Mouse (Mus musculus) lung, embryonic 16.5 days (tissue): ENCODE data around the gene Zbtb37. TPM values are rescaled to one million over a fixed set of nuclear protein-coding genes. Genes with fewer than 3 reads are reported as not detected.

Experiments used
- ATAC-seq: fragments of 200-750 bp; cut with Nextera tagmentation; 2 replicates; pipeline ENCODE4 v1.8.0; 2017; ENCODE audit warnings: low read depth, mild to moderate bottlenecking, moderate library complexity
- H3K27ac ChIP-seq: fragments of 300-500 bp; sonication (generic); 2 replicates; pipeline ENCODE4 v1.5.1; 2014; ENCODE audit warnings: mild to moderate bottlenecking, control low read depth, low read length
- H3K27me3 ChIP-seq: fragments of 300-500 bp; sonication (generic); 2 replicates; pipeline ENCODE4 v1.6.1; 2014; ENCODE audit warnings: low read depth, low read length, mixed read lengths; ENCODE audit not compliant: control insufficient read depth, insufficient read depth
- H3K36me3 ChIP-seq: fragments of 300-500 bp; sonication (generic); 2 replicates; pipeline ENCODE4 v1.6.1; 2014; ENCODE audit warnings: low read length; ENCODE audit not compliant: control insufficient read depth, insufficient read depth
- H3K4me1 ChIP-seq: fragments of 300-500 bp; sonication (generic); replicated peaks from 2 replicates; pipeline ENCODE4 v1.6.1; 2014; ENCODE audit warnings: low read length, mixed read lengths; ENCODE audit not compliant: control insufficient read depth, insufficient read depth
- H3K4me2 ChIP-seq: fragments of 300-500 bp; sonication (generic); 2 replicates; pipeline ENCODE4 v1.6.1; 2014; ENCODE audit warnings: low read depth, low read length, control low read depth
- H3K4me3 ChIP-seq: fragments of 300-500 bp; sonication (generic); 2 replicates; pipeline ENCODE4 v1.5.1; 2014; ENCODE audit warnings: mild to moderate bottlenecking, low read length, control low read depth
- H3K9ac ChIP-seq: fragments of 300-500 bp; sonication (generic); 2 replicates; pipeline ENCODE4 v1.6.1; 2014; ENCODE audit warnings: low read length, control low read depth
- H3K9me3 ChIP-seq: fragments of 300-500 bp; sonication (generic); 2 replicates; pipeline ENCODE4 v1.6.1; 2016; ENCODE audit warnings: low read length; ENCODE audit not compliant: control insufficient read depth
- WGBS: fragments of 180-500 bp; shearing (Covaris S2); extraction: QIAGEN DNeasy Blood & Tissue Kit; methylation state at CpG from one replicate; pipeline ENCODE4 v1.1.7; 2014; 5-methylcytosine and 5-hydroxymethylcytosine counted together
- polyA plus RNA-seq: library from polyadenylated mRNA; unstranded; fragments of >200 nt; fragmentation: Nextera tagmentation; extraction: Ambion mirVana; gene quantifications from 2 replicates; pipeline ENCODE4 v1.2.1, GENCODE M21; 2015

Zbtb37 gene
- polyA plus RNA-seq, 1 experiment from 2014 or later: 7.5 TPM

- WGBS: 55% methylated on average over 1 of the region's 1 CpGs
- Histone ChIP-seq H3K27ac (no peak overlapping the region), H3K4me1 (no peaks in the 10 kb centered on the region), H3K4me2 (no peak overlapping the region), H3K4me3 (no peak overlapping the region), H3K27me3 (no peaks in the 10 kb centered on the region), H3K9ac (no peak overlapping the region), H3K36me3 (peaks cover 30% of the 10 kb centered on the region), H3K9me3 (no peaks in the 10 kb centered on the region)
- ATAC-seq: peak; percentile 64; the same call in 1 of the 2 replicates
These were observed 67.4 kb downstream of the Zbtb37 start for GRCm38 (mm10) chr1:160967268-160967667.

GRCm38 (mm10) chr1:160963199-160963598, 71.5 kb downstream of the Zbtb37 start:
- no peak overlapping the region for H3K4me2 ChIP-seq
- H3K9me3 ChIP-seq: no peaks in the 10 kb centered on the region
- 95% methylated on average over 7 of the region's 7 CpGs for WGBS
- no peaks in the 10 kb centered on the region for H3K27me3 ChIP-seq
- no peak overlapping the region for H3K27ac ChIP-seq
- H3K4me3 ChIP-seq: no peak overlapping the region
- H3K4me1 ChIP-seq: no peaks in the 10 kb centered on the region
- ATAC-seq: no peak
- no peak overlapping the region for H3K9ac ChIP-seq
- peaks cover 39% of the 10 kb centered on the region for H3K36me3 ChIP-seq

Other genes with a start within 250 kb of the Zbtb37 start
- 28.2 and 29.9 TPM in 2 replicates for gene Rabgap1l, start 241.6 kb downstream of the Zbtb37 start, polyA plus RNA-seq
- gene Rc3h1, start 128.4 kb downstream of the Zbtb37 start, polyA plus RNA-seq: 7.2 and 8.1 TPM in 2 replicates
- gene Serpinc1, start 56.3 kb downstream of the Zbtb37 start, polyA plus RNA-seq: 2.8 and 13.9 TPM in 2 replicates
- gene Dars2, start 35.8 kb upstream of the Zbtb37 start, polyA plus RNA-seq: 30.8 and 31.8 TPM in 2 replicates
- 37.8 and 38.3 TPM in 2 replicates for gene Cenpl, start 35.9 kb upstream of the Zbtb37 start, polyA plus RNA-seq
- gene Klhl20, start 96.7 kb upstream of the Zbtb37 start, polyA plus RNA-seq: 15.4 and 15.8 TPM in 2 replicates
- 2.0 and 2.1 TPM in 2 replicates for gene Ankrd45, start 107.8 kb upstream of the Zbtb37 start, polyA plus RNA-seq
- 0.16 and 0.24 TPM in 2 replicates for gene Tex50, start 124.5 kb upstream of the Zbtb37 start, polyA plus RNA-seq
- gene Prdx6, start 216.4 kb upstream of the Zbtb37 start, polyA plus RNA-seq: 458 and 477 TPM in 2 replicates